ENCODE assay signal across 14 mouse cellular contexts in the genomic region with DNA sequence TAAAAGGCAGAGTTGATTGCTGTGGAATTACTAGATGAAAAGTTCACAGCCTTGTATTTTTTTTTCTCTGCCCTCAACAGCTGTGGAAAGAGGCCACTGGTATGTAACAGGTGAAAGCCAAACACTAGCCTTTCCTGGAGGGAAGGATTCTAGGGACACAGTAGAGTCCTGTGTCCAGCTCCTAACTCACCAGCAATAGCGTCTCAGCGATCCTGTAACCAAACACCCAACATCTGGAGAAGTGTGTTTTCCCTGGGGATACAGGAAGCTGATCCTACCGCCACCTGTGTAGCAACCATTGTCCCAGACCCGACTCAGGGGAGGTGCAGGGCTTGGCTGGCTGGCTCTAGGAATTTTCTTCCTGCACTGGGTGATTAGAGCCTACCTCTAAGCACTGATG. TPM values are rescaled to one million over a fixed set of nuclear protein-coding genes. Genes with fewer than 3 reads are reported as not detected.
DNase-seq lines count a peak whose midpoint lies in the region; ATAC-seq and TF ChIP-seq lines count a peak whose summit lies in the region.
"Had no signal": no experiment of that assay in that cellular context is flagged by ENCODE, and none has a peak within 500 bp of the region (broad histone marks: within the 10 kb centered on the region; RNA-seq: fewer than 3 reads in every experiment).

No protein-coding gene starts in this region.

- peaks cover 36% of the 10 kb centered on the region for H3K36me3 ChIP-seq in kidney, embryonic 14.5 days (ENCODE audit: control insufficient read depth, insufficient read depth, low read length)
- peaks cover 29% of the 10 kb centered on the region for H3K36me3 ChIP-seq in embryonic facial prominence, embryonic 10.5 days (replicated peaks)
- H3K36me3 ChIP-seq in limb, embryonic 14.5 days (ENCODE audit: control insufficient read depth, insufficient read depth, low read length) = peaks cover 40% of the 10 kb centered on the region

- H3K4me1 ChIP-seq in kidney, embryonic 14.5 days (ENCODE audit: control insufficient read depth, insufficient read depth, low read length) = peaks cover 10% of the 10 kb centered on the region
- peaks cover 18% of the 10 kb centered on the region for H3K4me1 ChIP-seq in embryonic facial prominence, embryonic 10.5 days
- H3K4me1 ChIP-seq in limb, embryonic 14.5 days (ENCODE audit: control insufficient read depth, insufficient read depth, low read length) = no peaks in the 10 kb centered on the region

- H3K9ac ChIP-seq in kidney, embryonic 14.5 days (ENCODE audit: low read depth, low read length) = no peak overlapping the region
- no peak overlapping the region for H3K9ac ChIP-seq in limb, embryonic 14.5 days (ENCODE audit: low read depth, low read length, severe bottlenecking)
- H3K9ac ChIP-seq: liver, postnatal 0 days had no signal

- TF ChIP-seq POLR2A in limb, embryonic 14.5 days (IDR thresholded peaks at IDR 0.05; ENCODE audit: borderline replicate concordance, extremely low read depth, insufficient read depth, insufficient read length) = no peak

- WGBS in kidney, embryonic 14.5 days = 4% methylated on average over 4 of the region's 4 CpGs
- 11% methylated on average over 4 of the region's 4 CpGs for WGBS in embryonic facial prominence, embryonic 10.5 days
- WGBS in limb, embryonic 14.5 days = 6% methylated on average over 4 of the region's 4 CpGs

- H3K27ac ChIP-seq in kidney, embryonic 14.5 days (ENCODE audit: low read depth, low read length) = peak overlapping the region; percentile 17; the same call in 1 of the 2 replicates
- H3K27ac ChIP-seq in embryonic facial prominence, embryonic 10.5 days (replicated peaks) = no peak overlapping the region
- no peak overlapping the region for H3K27ac ChIP-seq in limb, embryonic 14.5 days (replicated peaks; ENCODE audit: low read depth, low read length)

- peak; percentile 71 for ATAC-seq in kidney, embryonic 14.5 days (ENCODE audit: low FRiP score, low TSS enrichment)
- peak; percentile 86 for ATAC-seq in limb, embryonic 14.5 days (ENCODE audit: low FRiP score, low read depth)
- ATAC-seq: forebrain, embryonic 14.5 days; intestine, postnatal 0 days; liver, postnatal 0 days had no signal

- no peaks in the 10 kb centered on the region for H3K9me3 ChIP-seq in kidney, embryonic 14.5 days (ENCODE audit: control insufficient read depth, low read length)
- no peaks in the 10 kb centered on the region for H3K9me3 ChIP-seq in embryonic facial prominence, embryonic 10.5 days
- no peaks in the 10 kb centered on the region for H3K9me3 ChIP-seq in limb, embryonic 14.5 days (ENCODE audit: control insufficient read depth, low read length)

- H3K27me3 ChIP-seq in kidney, embryonic 14.5 days (ENCODE audit: control insufficient read depth, insufficient read depth, low read length) = no peaks in the 10 kb centered on the region
- H3K27me3 ChIP-seq in embryonic facial prominence, embryonic 10.5 days (replicated peaks; ENCODE audit: low read depth, poor library complexity, severe bottlenecking) = no peaks in the 10 kb centered on the region
- H3K27me3 ChIP-seq in limb, embryonic 14.5 days (ENCODE audit: control insufficient read depth, insufficient read depth, low read length) = no peaks in the 10 kb centered on the region

- no peak overlapping the region for H3K4me2 ChIP-seq in kidney, embryonic 14.5 days (replicated peaks; ENCODE audit: low read depth, low read length)
- no peak overlapping the region for H3K4me2 ChIP-seq in limb, embryonic 14.5 days (replicated peaks; ENCODE audit: low read depth, low read length, severe bottlenecking)

- DNase-seq in kidney, postnatal 10 days = no peak
- peak; percentile 85 for DNase-seq in R1 (ENCODE audit: low read depth, low spot score)
- DNase-seq in embryonic facial prominence, embryonic 10.5 days (ENCODE audit: low spot score) = peak; percentile 64
- peak; percentile 37 for DNase-seq in limb, embryonic 14.5 days (ENCODE audit: low spot score)
- no peak for DNase-seq in adrenal gland, postnatal 36 days
- no peak for DNase-seq in left cerebral cortex, adult 8-10 months (ENCODE audit: low spot score in 2 of 2)
- DNase-seq: adrenal gland, postnatal 14 days; cerebellum, adult 11 months; liver, postnatal 0 days had no signal

- no peak overlapping the region for H3K4me3 ChIP-seq in kidney, embryonic 14.5 days (ENCODE audit: low read length)
- H3K4me3 ChIP-seq in embryonic facial prominence, embryonic 10.5 days = no peak overlapping the region
- H3K4me3 ChIP-seq in limb, embryonic 14.5 days (replicated peaks; ENCODE audit: low read length) = no peak overlapping the region

RNA-seq across cellular contexts. Expression of gene Nipal4, which starts 46.7 kb away (rescaled TPM):
- polyA plus RNA-seq in kidney, embryonic 14.5 days (2014; fragmentation: Nextera tagmentation; extraction: Ambion mirVana) = 0.13 and 0.22 TPM in 2 replicates
- polyA plus RNA-seq in embryonic facial prominence, embryonic 10.5 days (2016; fragmentation: Nextera tagmentation; extraction: Ambion mirVana) = 0.29 and 0.71 TPM in 2 replicates
- polyA plus RNA-seq in limb, embryonic 14.5 days (2012; rRNA removed) = 2.6 and 3.2 TPM in 2 replicates
- polyA plus RNA-seq in limb, embryonic 14.5 days (2014; fragmentation: Nextera tagmentation; extraction: Ambion mirVana) = 4.3 and 4.5 TPM in 2 replicates
- total RNA-seq in adrenal gland, postnatal 36 days (2021) = not detected
- 1 to 10 TPM; 2.2 to 3.0 (median 2.6) TPM for total RNA-seq in left cerebral cortex, adult 8-10 months (2022)
- total RNA-seq: adrenal gland, postnatal 14 days; gastrocnemius, adult 8-10 months; megakaryocyte, adult 5-6 weeks had no signal
- polyA plus RNA-seq: liver, postnatal 0 days had no signal

Comparison
In these comparisons a context has a peak if more than half of its experiments do, and no peak if none do; other contexts are left out.
1. DNase-seq: peak in R1 (single experiment), embryonic facial prominence, embryonic 10.5 days (single experiment) and limb, embryonic 14.5 days (single experiment); none in kidney, postnatal 10 days (single experiment), adrenal gland, postnatal 36 days (0 of 2) and left cerebral cortex, adult 8-10 months (0 of 2).